Mouse (Mus musculus) forebrain, embryonic 16.5 days (tissue): ENCODE measurements around the gene Syde1. TPM values are rescaled to one million over a fixed set of nuclear protein-coding genes. Genes with fewer than 3 reads are reported as not detected.
A peak's percentile ranks its signal among the peaks of the same experiment; 100 is the strongest.
"Not testable (repeated sequence)": the region's sequence is repeated elsewhere in the genome, so short reads cannot be mapped to it uniquely, and the experiment has no call there.

Experiments
- ATAC-seq: fragments of 200-750 bp; cut with Nextera tagmentation; 2 replicates; pipeline ENCODE4 v1.8.0; 2017; ENCODE audit warnings: mild to moderate bottlenecking, moderate library complexity
- H3K27ac ChIP-seq: fragments of 300-500 bp; sonication (generic); 2 replicates; pipeline ENCODE4 v1.5.1; 2014; ENCODE audit warnings: low read length, control low read depth
- H3K27me3 ChIP-seq: fragments of 300-500 bp; sonication (generic); replicated peaks from 2 replicates; pipeline ENCODE4 v1.6.1; 2014; ENCODE audit warnings: low read length; ENCODE audit not compliant: control insufficient read depth, insufficient read depth
- H3K36me3 ChIP-seq: fragments of 300-500 bp; sonication (generic); 2 replicates; pipeline ENCODE4 v1.6.1; 2014; ENCODE audit not compliant: control insufficient read depth, insufficient read depth
- H3K4me1 ChIP-seq: fragments of 300-500 bp; sonication (generic); replicated peaks from 2 replicates; pipeline ENCODE4 v1.6.1; 2014; ENCODE audit warnings: low read length; ENCODE audit not compliant: control insufficient read depth, insufficient read depth
- H3K4me2 ChIP-seq: fragments of 300-500 bp; sonication (generic); 2 replicates; pipeline ENCODE4 v1.6.1; 2014; ENCODE audit warnings: mild to moderate bottlenecking, low read length, control low read depth
- H3K4me3 ChIP-seq: fragments of 300-500 bp; sonication (generic); replicated peaks from 2 replicates; pipeline ENCODE4 v1.5.1; 2014; ENCODE audit warnings: mild to moderate bottlenecking, low read length, control low read depth
- H3K9ac ChIP-seq: fragments of 300-500 bp; sonication (generic); replicated peaks from 2 replicates; pipeline ENCODE4 v1.6.1; 2014; ENCODE audit warnings: low read depth, low read length, control low read depth
- H3K9me3 ChIP-seq: fragments of 300-500 bp; sonication (generic); 2 replicates; pipeline ENCODE4 v1.6.1; 2016; ENCODE audit warnings: low read length; ENCODE audit not compliant: control insufficient read depth
- WGBS: fragments of 180-500 bp; shearing (Covaris S2); extraction: QIAGEN DNeasy Blood & Tissue Kit; methylation state at CpG from one replicate; pipeline ENCODE4 v1.1.7; 2014; 5-methylcytosine and 5-hydroxymethylcytosine counted together
- polyA plus RNA-seq: library from polyadenylated mRNA; unstranded; fragments of >200 nt; fragmentation: Nextera tagmentation; extraction: Ambion mirVana; gene quantifications from 2 replicates; pipeline ENCODE4 v1.2.1, GENCODE M21; 2015

Syde1 gene
- 3.9 TPM in 2 replicates for polyA plus RNA-seq

DNA sequence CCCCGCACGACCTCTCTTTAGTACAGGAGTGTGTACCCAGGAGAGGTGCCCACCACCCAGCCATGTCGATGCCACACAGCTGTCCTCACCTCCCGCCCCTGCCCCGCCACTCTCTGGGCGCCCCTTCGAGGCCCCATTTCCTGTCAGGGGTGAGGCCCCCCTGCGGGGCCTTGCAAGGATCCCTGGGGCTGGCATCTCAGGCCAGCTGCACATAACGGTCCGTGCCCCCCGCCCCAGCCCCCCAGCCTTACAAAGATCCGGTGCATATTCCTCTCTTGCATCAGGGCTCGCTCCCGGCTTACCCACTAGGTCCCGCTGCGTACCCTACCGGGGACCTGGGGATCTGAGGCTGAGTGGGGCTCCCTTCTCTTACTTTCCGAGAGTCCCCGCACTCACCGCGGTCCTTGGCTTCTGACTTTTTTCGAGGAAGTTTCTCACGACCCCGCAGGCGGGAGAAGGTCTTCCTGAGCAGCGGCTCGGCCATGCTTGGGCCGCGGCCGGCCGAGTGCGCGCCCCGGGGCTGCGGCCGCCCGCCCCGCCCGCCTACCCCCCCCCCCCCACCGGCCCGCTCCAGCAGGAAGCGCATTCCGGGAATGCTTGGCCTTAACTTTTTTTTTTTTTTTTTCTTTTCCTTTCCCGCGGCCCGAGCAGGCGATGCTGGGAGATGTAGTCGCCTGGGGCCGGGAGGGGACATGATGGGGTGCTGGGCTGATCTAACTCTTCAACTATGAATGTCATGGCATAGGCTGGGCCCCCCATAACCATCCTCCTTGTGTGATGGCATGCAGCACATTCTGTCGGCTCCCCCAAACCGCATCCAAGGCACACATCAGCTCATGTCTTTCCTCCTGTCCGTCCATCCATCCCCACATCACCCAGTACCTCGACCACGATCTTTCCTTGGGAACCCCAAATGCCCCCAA is at the start of gene Syde1:
Gene Syde1 (minus strand): TSS at position 559 of the 923 bp plus-strand sequence.
- peak within 1 kb of the TSS; percentile 64 for H3K4me2 ChIP-seq
- peaks cover 12% of the 10 kb centered on the region for H3K4me1 ChIP-seq
- peak within 1 kb of the TSS; percentile 60 for H3K9ac ChIP-seq
- 4% methylated on average over 37 of the region's 54 CpGs for WGBS
- peak; percentile 65 for ATAC-seq
- H3K27ac ChIP-seq: no peak within 1 kb of the TSS
- H3K4me3 ChIP-seq: peak within 1 kb of the TSS; percentile 44
- H3K36me3 ChIP-seq: no peaks in the 10 kb centered on the region
- H3K9me3 ChIP-seq: no peaks in the 10 kb centered on the region
- H3K27me3 ChIP-seq: no peaks in the 10 kb centered on the region

DNA sequence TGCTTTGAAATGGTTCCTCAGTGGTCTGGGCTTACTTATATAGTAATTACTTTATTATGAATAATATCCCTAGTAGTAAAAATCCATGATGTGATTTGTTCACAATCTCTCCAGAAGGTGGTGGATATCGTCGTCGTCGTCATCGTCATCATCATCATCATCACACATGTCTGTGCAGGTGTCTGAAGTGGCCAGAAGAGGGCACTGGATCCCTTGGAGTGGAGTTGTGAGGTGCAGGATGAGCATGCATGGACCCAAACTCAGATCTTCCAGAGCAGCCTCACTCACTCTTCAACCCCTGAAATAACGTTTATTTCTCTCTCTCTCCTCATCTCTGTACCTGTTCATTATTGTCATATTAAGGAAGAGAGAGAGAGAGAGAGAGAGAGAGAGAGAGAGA is 40.5 kb upstream of the Syde1 start:
- H3K4me2 ChIP-seq: no peak overlapping the region
- H3K9me3 ChIP-seq: no peaks in the 10 kb centered on the region
- no peak overlapping the region for H3K27ac ChIP-seq
- 12% methylated on average over 6 of the region's 6 CpGs for WGBS
- no peak overlapping the region for H3K9ac ChIP-seq
- H3K27me3 ChIP-seq: no peaks in the 10 kb centered on the region
- no peaks in the 10 kb centered on the region for H3K36me3 ChIP-seq
- H3K4me3 ChIP-seq: no peak overlapping the region
- ATAC-seq: peak; percentile 70; the same call in 1 of the 2 replicates
- no peaks in the 10 kb centered on the region for H3K4me1 ChIP-seq

GRCm38 (mm10) chr10:78630194-78630593 is 38.4 kb upstream of the Syde1 start:
- no peak overlapping the region for H3K4me2 ChIP-seq
- H3K27me3 ChIP-seq: no peaks in the 10 kb centered on the region
- no peak overlapping the region for H3K27ac ChIP-seq
- no peaks in the 10 kb centered on the region for H3K4me1 ChIP-seq
- peak; percentile 71 for ATAC-seq
- no peaks in the 10 kb centered on the region for H3K9me3 ChIP-seq
- no peaks in the 10 kb centered on the region for H3K36me3 ChIP-seq
- no peak overlapping the region for H3K4me3 ChIP-seq
- 61% methylated on average over 4 of the region's 4 CpGs for WGBS
- no peak overlapping the region for H3K9ac ChIP-seq

DNA sequence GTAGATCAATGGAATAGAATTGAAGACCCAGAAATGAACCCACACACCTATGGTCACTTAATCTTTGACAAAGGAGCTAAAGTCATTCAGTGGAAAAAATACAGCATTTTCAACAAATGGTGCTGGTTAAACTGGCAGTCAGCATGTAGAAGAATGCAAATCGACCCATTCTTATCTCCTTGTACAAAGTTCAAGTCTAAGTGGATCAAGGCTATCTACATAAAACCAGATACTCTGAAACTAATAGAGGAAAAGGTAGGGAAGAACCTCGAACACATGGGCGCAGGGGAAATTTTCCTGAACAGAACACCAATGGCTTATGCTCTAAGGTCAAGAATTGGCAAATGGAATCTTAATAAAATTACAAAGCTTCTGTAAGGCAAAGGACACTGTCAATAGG is 31.4 kb upstream of the Syde1 start:
- 83% methylated on average over 3 of the region's 3 CpGs for WGBS

GRCm38 (mm10) chr10:78617974-78618373 is 26.2 kb upstream of the Syde1 start, which contains the start of gene Olfr1357:
Gene Olfr1357, minus strand, starts transcription at chr10:78618074.
- Histone ChIP-seq H3K27ac (no peak within 1 kb of the TSS), H3K4me3 (no peak within 1 kb of the TSS), H3K4me1 (no peaks in the 10 kb centered on the region), H3K9ac (no peak within 1 kb of the TSS), H3K9me3 (no peaks in the 10 kb centered on the region), H3K4me2 (no peak within 1 kb of the TSS), H3K27me3 (no peaks in the 10 kb centered on the region), H3K36me3 (no peaks in the 10 kb centered on the region)
- 91% methylated on average over 1 of the region's 1 CpGs for WGBS
- no peak for ATAC-seq

More for the DNA sequence above, 31.4 kb upstream of the Syde1 start:
- not testable (repeated sequence) for ATAC-seq, H3K4me2 ChIP-seq, H3K36me3 ChIP-seq, H3K4me3 ChIP-seq, H3K4me1 ChIP-seq, H3K9ac ChIP-seq, H3K9me3 ChIP-seq, H3K27ac ChIP-seq, H3K27me3 ChIP-seq

- no peak overlapping the region for H3K4me2 ChIP-seq
- no peak for ATAC-seq
- H3K4me3 ChIP-seq: no peak overlapping the region
- no peak overlapping the region for H3K27ac ChIP-seq
- H3K9me3 ChIP-seq: no peaks in the 10 kb centered on the region
- no peaks in the 10 kb centered on the region for H3K27me3 ChIP-seq
- H3K9ac ChIP-seq: no peak overlapping the region
- H3K4me1 ChIP-seq: no peaks in the 10 kb centered on the region
- 86% methylated on average over 3 of the region's 3 CpGs for WGBS
- no peaks in the 10 kb centered on the region for H3K36me3 ChIP-seq
Observed at GRCm38 (mm10) chr10:78607602-78608001, 15.8 kb upstream of the Syde1 start.

GRCm38 (mm10) chr10:78605080-78605479 is 13.3 kb upstream of the Syde1 start:
- ATAC-seq: no peak
- no peaks in the 10 kb centered on the region for H3K36me3 ChIP-seq

GRCm38 (mm10) chr10:78599865-78600264 is 8.1 kb upstream of the Syde1 start:
- Histone ChIP-seq H3K27ac (no peak overlapping the region), H3K4me2 (no peak overlapping the region), H3K4me3 (no peak overlapping the region), H3K9me3 (no peaks in the 10 kb centered on the region), H3K36me3 (no peaks in the 10 kb centered on the region), H3K27me3 (no peaks in the 10 kb centered on the region), H3K9ac (no peak overlapping the region), H3K4me1 (no peaks in the 10 kb centered on the region)
- no peak for ATAC-seq
- WGBS: 90% methylated on average over 5 of the region's 5 CpGs

More at GRCm38 (mm10) chr10:78605080-78605479, 13.3 kb upstream of the Syde1 start:
- H3K27ac ChIP-seq: no peak overlapping the region
- H3K4me2 ChIP-seq: no peak overlapping the region
- no peak overlapping the region for H3K9ac ChIP-seq
- no peaks in the 10 kb centered on the region for H3K27me3 ChIP-seq
- H3K9me3 ChIP-seq: no peaks in the 10 kb centered on the region
- no peak overlapping the region for H3K4me3 ChIP-seq
- 30% methylated on average over 3 of the region's 3 CpGs for WGBS
- no peaks in the 10 kb centered on the region for H3K4me1 ChIP-seq

DNA sequence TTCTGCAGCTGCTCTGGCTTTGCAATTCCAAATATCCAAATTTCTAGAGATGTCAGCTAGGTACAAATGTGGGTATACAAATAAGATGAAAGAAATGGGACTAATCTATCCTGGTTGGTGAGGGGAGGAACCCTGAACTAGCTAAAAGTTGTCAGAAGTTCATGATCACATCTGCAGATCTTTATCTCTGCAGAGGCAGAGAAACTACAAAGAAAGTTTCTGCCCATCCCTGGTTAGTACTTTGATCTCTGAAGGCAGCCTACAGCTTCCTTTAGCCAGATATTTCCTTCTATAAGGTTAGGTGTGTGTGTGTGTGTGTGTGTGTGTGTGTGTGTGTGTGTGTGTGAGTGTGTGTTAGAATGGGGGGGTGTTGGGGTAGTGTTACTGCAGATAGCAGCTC is 2.8 kb upstream of the Syde1 start:
- no peaks in the 10 kb centered on the region for H3K27me3 ChIP-seq
- H3K36me3 ChIP-seq: no peaks in the 10 kb centered on the region
- no peak overlapping the region for H3K9ac ChIP-seq
- no peak overlapping the region for H3K27ac ChIP-seq
- ATAC-seq: no peak
- H3K9me3 ChIP-seq: no peaks in the 10 kb centered on the region
- peaks cover 12% of the 10 kb centered on the region for H3K4me1 ChIP-seq
- no peak overlapping the region for H3K4me2 ChIP-seq
- H3K4me3 ChIP-seq: no peak overlapping the region
